Mouse (Mus musculus) lung, postnatal 10 days (tissue): ENCODE results near the gene March9.
"Not testable (repeated sequence)": the region's sequence is repeated elsewhere in the genome, so short reads cannot be mapped to it uniquely, and the experiment has no call there.

Experiments
- DNase-seq: peaks from one replicate; pipeline ENCODE4 v3.0.0; 2021

The March9 gene

GRCm38 (mm10) chr10:127062503-127062902 is 2.5 kb upstream of the March9 start:
- DNase-seq: no peak

DNA sequence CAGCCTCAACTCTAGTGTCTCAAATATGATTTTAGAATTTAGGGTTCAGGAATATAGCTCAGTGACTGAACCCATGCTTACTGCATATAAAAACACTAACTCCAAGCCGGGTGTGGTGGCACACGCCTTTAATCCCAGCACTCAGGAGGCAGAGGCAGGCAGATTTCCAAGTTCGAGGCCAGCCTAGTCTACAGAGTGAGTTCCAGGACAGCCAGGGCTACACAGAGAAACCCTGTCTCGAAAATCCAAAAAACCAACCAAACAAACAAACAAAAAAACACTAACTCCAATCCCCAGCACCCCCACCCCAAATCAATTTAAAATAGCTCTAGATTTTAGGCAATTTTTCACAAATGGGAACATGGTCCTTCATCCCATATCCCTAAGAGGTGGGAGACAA is 2.1 kb upstream of the March9 start:
- not testable (repeated sequence) for DNase-seq

DNA sequence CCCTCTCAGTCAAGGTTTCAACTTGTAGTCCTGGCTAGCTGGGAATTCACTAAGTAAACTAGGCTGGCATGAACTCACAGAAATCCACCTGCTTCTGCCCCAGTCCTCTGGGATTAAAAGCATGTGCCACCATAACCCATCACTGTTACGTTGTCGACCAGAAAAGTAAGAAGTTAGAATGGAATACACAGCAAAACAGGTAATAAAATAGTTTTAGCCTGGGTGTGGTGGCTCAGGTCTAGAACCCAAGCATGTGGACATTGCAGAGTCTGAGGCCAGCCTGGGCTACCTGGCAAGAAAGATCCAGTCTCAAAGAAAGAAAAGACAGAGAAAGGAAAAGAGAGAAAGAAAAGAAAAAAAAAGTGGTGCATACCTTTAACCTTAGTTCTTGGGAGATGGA is 1.5 kb upstream of the March9 start:
- no peak for DNase-seq

DNA sequence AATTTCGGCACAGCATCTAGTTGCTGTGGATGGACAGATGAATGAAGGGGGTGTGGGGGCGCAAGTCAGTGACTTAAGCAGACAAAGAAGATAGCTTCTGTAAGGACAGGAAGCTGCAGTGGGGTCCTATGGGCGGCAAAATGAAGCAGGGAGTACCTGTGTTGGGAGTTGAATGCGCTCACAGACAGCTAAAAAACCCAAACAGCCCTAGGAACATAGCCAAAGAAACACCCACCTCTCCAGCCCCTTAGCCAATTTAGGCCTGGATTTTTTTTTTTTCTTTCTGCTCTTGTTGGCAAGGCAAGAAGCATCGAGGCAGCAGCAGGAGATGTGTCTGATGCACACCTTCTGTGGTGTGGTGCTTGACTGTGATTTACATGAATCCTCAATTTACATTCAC is 1.1 kb upstream of the March9 start:
- DNase-seq: no peak

- DNase-seq: no peak
Measured at GRCm38 (mm10) chr10:127059174-127059967, 613 bp downstream of the March9 start.

DNA sequence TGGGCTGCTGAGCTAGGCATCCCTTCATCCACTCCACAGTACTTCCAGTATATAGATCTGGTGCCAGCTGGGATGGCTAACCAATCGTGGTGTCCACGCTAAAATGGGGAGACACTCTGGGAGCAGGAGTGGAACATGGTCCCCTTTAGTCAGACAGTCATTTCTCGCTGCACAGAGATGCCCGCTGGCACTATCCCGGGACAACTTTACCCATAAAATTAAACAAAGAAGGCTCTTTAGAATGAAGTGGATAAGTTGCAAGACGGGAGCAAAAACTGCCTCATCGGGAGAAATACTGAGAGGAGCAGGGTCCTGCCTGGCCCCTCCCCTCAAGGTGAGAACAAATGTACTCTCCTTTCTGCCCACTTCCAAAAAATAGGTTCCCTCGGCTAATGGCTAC is 1.3 kb downstream of the March9 start:
- DNase-seq: no peak

GRCm38 (mm10) chr10:127058161-127058560 is 1.8 kb downstream of the March9 start:
- DNase-seq: peak; percentile 87

DNA sequence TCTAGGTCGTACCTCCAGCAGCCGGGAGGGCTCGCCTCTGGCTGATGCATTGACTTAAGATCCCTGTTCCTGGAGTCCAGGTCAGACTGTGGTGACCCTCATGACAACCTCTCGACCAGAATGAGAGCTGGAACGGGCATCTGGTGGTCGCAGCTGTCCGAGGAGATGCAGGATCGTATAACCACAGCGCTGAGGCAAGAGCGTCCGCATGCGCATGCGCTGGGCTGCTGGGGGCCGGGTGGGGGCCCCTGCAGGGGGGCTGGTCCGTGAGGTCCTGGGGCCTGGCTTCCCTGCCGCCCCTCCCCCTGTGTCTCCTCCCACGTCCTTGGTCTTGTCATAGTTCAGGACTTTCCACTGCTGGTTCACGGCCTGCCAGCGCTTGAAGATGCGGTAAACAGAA is 3.5 kb downstream of the March9 start:
- no peak for DNase-seq

DNA sequence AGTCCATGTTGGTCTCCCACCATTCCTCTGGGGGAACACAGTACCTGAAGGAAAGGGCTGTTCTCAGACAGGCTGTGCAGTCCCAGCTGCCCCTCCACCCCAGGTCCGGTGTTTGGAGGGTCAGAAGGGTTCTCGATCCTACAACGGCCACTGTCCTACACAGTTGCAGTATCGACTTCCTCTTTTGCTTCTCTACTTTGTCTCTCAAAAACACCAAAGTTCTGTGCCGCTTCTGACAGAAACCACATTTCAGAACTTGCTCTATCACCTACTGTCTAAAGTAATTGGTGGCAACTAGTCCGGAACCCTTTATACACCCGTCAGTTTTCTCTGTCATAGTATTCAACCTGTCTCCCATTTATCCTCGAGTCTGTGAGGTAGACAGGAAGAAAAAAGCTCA is 4.6 kb downstream of the March9 start:
- no peak for DNase-seq

- DNase-seq: no peak
Measured at GRCm38 (mm10) chr10:127054646-127055045, 5.3 kb downstream of the March9 start.

DNA sequence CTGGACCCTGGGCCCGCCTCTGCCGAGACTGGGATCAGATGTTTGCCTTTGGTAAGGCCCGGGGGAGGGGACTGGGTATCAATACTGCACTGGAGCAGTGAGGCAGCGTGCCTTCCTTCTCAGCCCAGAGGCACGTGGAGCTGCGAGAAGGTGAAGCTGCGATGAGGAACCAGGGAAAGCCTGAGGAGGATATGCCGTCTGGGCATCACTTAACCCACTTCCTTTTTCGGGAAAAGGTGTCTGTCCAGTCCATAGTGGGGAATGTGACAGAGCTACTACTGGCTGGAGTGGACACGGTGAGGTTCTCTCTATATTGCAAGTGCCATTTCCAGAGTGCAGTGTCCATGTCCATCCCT is 9.9 kb downstream of the March9 start:
- no peak for DNase-seq

- DNase-seq: no peak
Measured at GRCm38 (mm10) chr10:127049395-127050118, 10.4 kb downstream of the March9 start.

GRCm38 (mm10) chr10:127048608-127049394 is 11.2 kb downstream of the March9 start:
- no peak for DNase-seq

GRCm38 (mm10) chr10:127047954-127048353 is 12.0 kb downstream of the March9 start, which contains the start of gene Cyp27b1:
TSS of gene Cyp27b1 (plus strand) at chr10:127048250.
- no peak for DNase-seq

DNA sequence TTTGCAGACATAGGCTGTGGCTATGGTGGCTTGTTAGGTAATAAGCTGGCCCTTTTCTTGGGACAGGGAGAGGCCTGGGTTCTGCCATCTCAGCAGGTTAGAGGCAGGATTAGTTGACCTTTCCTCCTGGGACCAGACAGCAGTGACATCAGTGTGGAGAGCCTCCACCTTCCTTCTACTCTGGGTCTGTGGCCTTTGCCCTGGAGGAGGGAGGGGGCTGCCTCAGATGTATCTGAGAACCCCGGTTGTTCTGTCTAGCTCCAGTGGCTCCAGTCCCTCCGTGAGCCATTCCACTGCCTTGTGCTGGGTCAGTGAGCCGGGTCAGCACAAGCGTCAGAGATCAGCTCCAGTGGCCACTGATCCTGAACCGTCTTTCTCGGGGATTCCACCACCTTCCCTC is 16.8 kb downstream of the March9 start:
- no peak for DNase-seq

GRCm38 (mm10) chr10:127042468-127043115 is 17.4 kb downstream of the March9 start:
- DNase-seq: no peak

- peak; percentile 92 for DNase-seq
Measured at GRCm38 (mm10) chr10:127041774-127042338, 18.1 kb downstream of the March9 start.

DNA sequence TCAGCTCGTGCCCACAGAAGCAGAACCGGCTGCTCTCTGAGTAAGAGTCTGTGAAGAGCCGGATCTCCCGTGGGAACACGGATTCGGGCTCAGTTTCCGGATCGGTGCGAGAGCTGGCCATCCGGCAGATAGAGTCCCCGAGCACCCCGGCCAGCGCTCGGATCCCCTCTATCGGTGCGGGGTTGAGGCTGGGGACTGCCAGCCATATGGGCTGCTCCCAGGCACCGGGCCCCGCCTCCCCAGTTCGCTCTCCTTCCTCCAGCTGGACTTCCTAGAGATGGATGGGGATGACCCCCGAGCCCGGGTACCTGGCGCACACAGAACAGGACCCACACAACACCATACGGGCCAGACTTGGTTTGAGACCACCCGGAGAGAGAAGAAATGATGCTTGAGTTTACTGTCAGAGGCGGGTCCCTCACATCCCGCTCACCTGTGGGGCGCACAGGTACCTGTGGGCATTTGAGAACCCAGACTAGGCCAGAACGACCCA is 18.7 kb downstream of the March9 start, which contains the start of the genes Mettl1 and Eef1akmt3:
Mettl1 (plus strand) TSS at position 141 of the 493 bp plus-strand sequence.
Eef1akmt3 (minus strand) TSS at position 240 of the 493 bp plus-strand sequence.
- DNase-seq: no peak

DNA sequence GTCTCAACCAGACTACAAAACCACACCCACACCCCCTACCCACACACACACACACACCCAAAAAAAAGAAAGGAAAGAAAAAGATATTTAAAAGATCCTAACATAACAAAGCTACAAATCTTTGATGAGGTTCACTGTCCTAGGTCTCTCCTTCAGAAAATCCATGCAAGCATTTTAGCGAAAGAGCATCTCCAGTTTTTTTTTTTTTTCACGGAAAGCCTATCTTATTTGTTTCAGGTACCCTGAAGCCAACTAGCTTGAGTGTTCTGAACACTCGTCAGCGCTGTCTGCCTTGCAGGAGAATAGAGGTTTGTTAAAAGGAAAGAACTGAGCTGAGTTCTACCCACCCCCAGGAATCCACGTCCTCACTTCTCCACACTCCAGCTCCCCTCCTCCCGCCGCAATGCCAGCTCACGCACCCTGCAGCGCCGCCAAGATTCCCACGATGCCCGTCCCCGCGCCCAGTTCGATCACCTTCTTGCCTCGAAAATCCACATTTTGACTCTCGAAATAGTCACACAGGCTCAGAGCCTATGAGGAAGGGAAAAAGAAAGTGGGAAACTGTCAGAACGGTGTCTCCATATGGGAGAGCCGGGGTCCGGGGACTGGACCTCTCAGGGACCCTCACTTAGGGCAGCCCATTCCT is 19.3 kb downstream of the March9 start:
- DNase-seq: no peak

- DNase-seq: no peak
Measured at GRCm38 (mm10) chr10:127037641-127038040, 22.3 kb downstream of the March9 start.

DNA sequence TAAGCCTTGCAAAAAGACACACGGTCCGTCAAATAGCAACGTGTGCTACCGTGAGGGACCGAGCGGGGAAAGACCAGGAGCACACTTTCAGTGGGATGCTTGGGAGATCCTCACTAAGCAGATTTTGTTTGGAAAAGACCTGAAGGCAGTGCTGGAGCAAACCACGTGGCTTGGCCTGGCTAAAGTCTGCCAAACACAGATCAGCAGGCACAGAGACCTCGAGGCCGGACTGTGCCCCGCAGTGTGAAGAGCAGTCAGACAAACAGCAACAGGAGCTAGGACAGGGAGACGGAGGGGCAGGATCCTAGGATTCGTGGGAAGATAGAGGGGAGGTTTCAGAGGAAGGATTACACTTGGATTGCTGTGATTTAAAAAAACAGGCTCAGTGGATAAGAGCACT is 23.7 kb downstream of the March9 start:
- no peak for DNase-seq

DNA sequence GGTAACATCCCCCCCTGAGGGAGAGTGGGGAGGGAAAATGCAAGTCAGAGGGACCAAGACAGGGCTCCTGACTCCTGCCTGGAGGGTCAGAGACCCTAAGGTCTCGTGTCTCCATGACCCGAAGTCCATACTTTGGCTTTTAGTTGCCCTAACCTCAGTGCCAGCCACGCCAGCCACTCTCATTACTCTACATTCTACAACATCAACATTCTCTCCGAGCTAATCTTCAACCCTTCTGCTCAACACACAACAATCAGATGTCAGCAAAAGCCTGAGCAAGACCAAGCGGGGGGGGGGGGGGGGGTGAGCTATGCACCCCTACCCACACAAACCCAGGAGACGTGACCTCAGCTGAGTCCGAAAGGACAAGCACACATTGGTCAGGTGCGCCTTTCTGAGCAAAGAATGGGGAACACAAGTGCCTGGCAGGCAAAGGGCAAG is 26.7 kb downstream of the March9 start:
- no peak for DNase-seq
